Mouse (Mus musculus): ENCODE data around the gene Mgat3.

DNA sequence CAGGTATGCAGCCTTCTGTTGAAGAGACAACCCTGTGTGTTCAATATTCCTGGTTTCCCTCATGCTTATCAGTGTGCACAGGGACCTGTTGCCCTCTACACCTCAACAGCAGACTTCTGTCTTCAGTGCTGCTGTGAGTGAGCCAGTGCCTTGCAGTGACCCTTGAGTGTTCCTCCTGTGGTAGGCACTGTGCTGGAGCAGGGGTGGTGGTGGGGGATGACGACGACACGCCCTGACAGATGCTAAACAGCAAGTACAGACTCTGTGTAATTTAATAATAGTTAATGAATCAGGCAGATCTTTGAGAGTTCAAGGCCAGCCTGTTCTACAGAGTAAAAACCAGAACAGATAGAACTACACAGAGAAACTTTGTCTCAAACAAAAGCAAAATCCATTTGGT lies 36.9 kb upstream of the Mgat3 start:
- no peak for TF ChIP-seq CTCF (IDR thresholded peaks at IDR 0.05; ENCODE audit: control insufficient read depth, insufficient read depth, insufficient read length)
- no peak for TF ChIP-seq USF1 (IDR thresholded peaks at IDR 0.05; ENCODE audit: low read depth)
- TF ChIP-seq FOSL1 (IDR thresholded peaks at IDR 0.05; ENCODE audit: insufficient read depth, low read length, poor library complexity, severe bottlenecking), result no peak
